Mouse (Mus musculus) CD4-positive helper T cell, adult 2 months (primary cell): ENCODE data around the gene Olfr1080.
"Not testable (repeated sequence)": the region's sequence is repeated elsewhere in the genome, so short reads cannot be mapped to it uniquely, and the experiment has no call there.

Experiments used
- DNase-seq: peaks from one replicate; pipeline ENCODE4 v3.0.0-alpha.2; 2012; ENCODE audit warnings: low read depth, missing footprints, low spot score

Olfr1080 gene

GRCm38 (mm10) chr2:86558135-86558534 is at the start of gene Olfr1080:
TSS of gene Olfr1080 (minus strand) at chr2:86558235.
- DNase-seq = not testable (repeated sequence)

- not testable (repeated sequence) for DNase-seq
Observed at GRCm38 (mm10) chr2:86598866-86599265, 40.8 kb upstream of the Olfr1080 start, which contains the start of gene Olfr1082. TSS of gene Olfr1082 (minus strand) at chr2:86598966.

GRCm38 (mm10) chr2:86542380-86542779 is 15.7 kb downstream of the Olfr1080 start, which contains the start of gene Olfr1079:
TSS of gene Olfr1079 (minus strand) at chr2:86542480.
- no peak for DNase-seq

- DNase-seq = no peak
Observed at GRCm38 (mm10) chr2:86530991-86531390, 27.0 kb downstream of the Olfr1080 start.

GRCm38 (mm10) chr2:86508161-86508560 is 49.9 kb downstream of the Olfr1080 start, which contains the start of gene Olfr1076:
TSS of gene Olfr1076 (plus strand) at chr2:86508461.
- no peak for DNase-seq
